ENCODE assay signal across 10 mouse cellular contexts in genomic region chr8:111079861-111080271, GRCm38 (mm10). TPM values are rescaled to one million over a fixed set of nuclear protein-coding genes. Genes with fewer than 3 reads are reported as not detected.
DNase-seq lines count a peak whose midpoint lies in the region; ATAC-seq and TF ChIP-seq lines count a peak whose summit lies in the region.
"Had no signal": no experiment of that assay in that cellular context is flagged by ENCODE, and none has a peak within 500 bp of the region (broad histone marks: within the 10 kb centered on the region; RNA-seq: fewer than 3 reads in every experiment).

No protein-coding gene starts in this region.

- no peak overlapping the region for H3K4me2 ChIP-seq in lung, embryonic 14.5 days
- no peak overlapping the region for H3K4me2 ChIP-seq in midbrain, postnatal 0 days (ENCODE audit: low read depth, low read length, poor library complexity, severe bottlenecking)
- H3K4me2 ChIP-seq: liver, embryonic 15.5 days had no signal

- H3K4me1 ChIP-seq in lung, embryonic 14.5 days (ENCODE audit: insufficient read depth): no peaks in the 10 kb centered on the region
- H3K4me1 ChIP-seq in kidney, adult 2 months (ENCODE audit: control insufficient read depth, insufficient read depth, low read length): peaks cover 9% of the 10 kb centered on the region; the same call in 1 of the 2 replicates
- H3K4me1 ChIP-seq in midbrain, postnatal 0 days (ENCODE audit: insufficient read depth, low read length): no peaks in the 10 kb centered on the region
- H3K4me1 ChIP-seq: liver, embryonic 15.5 days had no signal

- intact Hi-C loops in left cerebral cortex, postnatal 25 days (cut with DNase I): no loop called here

- 27% methylated on average over 6 of the region's 6 CpGs for WGBS in lung, embryonic 14.5 days
- 13% methylated on average over 6 of the region's 6 CpGs for WGBS in kidney, adult 2 months
- 29% methylated on average over 6 of the region's 6 CpGs for WGBS in midbrain, postnatal 0 days

- H3K9me3 ChIP-seq in lung, embryonic 14.5 days (ENCODE audit: low read depth, low read length): no peaks in the 10 kb centered on the region
- H3K9me3 ChIP-seq in midbrain, postnatal 0 days (ENCODE audit: low read length): no peaks in the 10 kb centered on the region
- H3K9me3 ChIP-seq: liver, embryonic 15.5 days had no signal

- H3K36me3 ChIP-seq in lung, embryonic 14.5 days (ENCODE audit: insufficient read depth): no peaks in the 10 kb centered on the region
- no peaks in the 10 kb centered on the region for H3K36me3 ChIP-seq in kidney, adult 2 months (ENCODE audit: control insufficient read depth, insufficient read depth, low read length)
- no peaks in the 10 kb centered on the region for H3K36me3 ChIP-seq in midbrain, postnatal 0 days (ENCODE audit: insufficient read depth, low read length)
- H3K36me3 ChIP-seq: liver, embryonic 15.5 days had no signal

- no peaks in the 10 kb centered on the region for H3K27me3 ChIP-seq in lung, embryonic 14.5 days (ENCODE audit: insufficient read depth, low read length)
- no peaks in the 10 kb centered on the region for H3K27me3 ChIP-seq in kidney, adult 2 months (replicated peaks; ENCODE audit: control insufficient read depth, insufficient read depth, low read length)
- H3K27me3 ChIP-seq in midbrain, postnatal 0 days (ENCODE audit: insufficient read depth, low read length): no peaks in the 10 kb centered on the region

- H3K9ac ChIP-seq in lung, embryonic 14.5 days: no peak overlapping the region; the same call in 1 of the 2 replicates
- H3K9ac ChIP-seq in midbrain, postnatal 0 days (replicated peaks; ENCODE audit: low read length, poor library complexity, severe bottlenecking): no peak overlapping the region
- H3K9ac ChIP-seq: liver, embryonic 15.5 days had no signal

- H3K27ac ChIP-seq in lung, embryonic 14.5 days (ENCODE audit: low read depth): no peak overlapping the region
- no peak overlapping the region; the same call in 1 of the 2 replicates for H3K27ac ChIP-seq in kidney, adult 2 months (ENCODE audit: insufficient read depth, low read depth, low read length)
- no peak overlapping the region for H3K27ac ChIP-seq in midbrain, postnatal 0 days (ENCODE audit: low read depth, low read length)
- H3K27ac ChIP-seq: liver, embryonic 15.5 days had no signal

- peak; percentile 64 for DNase-seq in lung, embryonic 14.5 days
- no peak for DNase-seq in lung, adult 18-20 months
- DNase-seq in brain, adult 2 months (ENCODE audit: low read depth, low spot score): peak; percentile 26
- DNase-seq in kidney, adult 2 months: peak; percentile 67
- peak; percentile 37 for DNase-seq in midbrain, postnatal 0 days (ENCODE audit: low spot score)
- no peak for DNase-seq in left cerebral cortex, postnatal 25 days (ENCODE audit: low spot score in 2 of 2)
- no peak for DNase-seq in right cerebral cortex, postnatal 4 days
- no peak for DNase-seq in layer of hippocampus, adult 18-20 months (ENCODE audit: low spot score in 2 of 2)

- H3K4me3 ChIP-seq in lung, embryonic 14.5 days (ENCODE audit: low read depth, low read length): no peak overlapping the region
- no peak overlapping the region for H3K4me3 ChIP-seq in kidney, adult 2 months (ENCODE audit: insufficient read depth, low read depth, low read length)
- no peak overlapping the region for H3K4me3 ChIP-seq in midbrain, postnatal 0 days (ENCODE audit: low read depth, low read length)
- H3K4me3 ChIP-seq: liver, embryonic 15.5 days had no signal

- TF ChIP-seq CTCF in lung, embryonic 14.5 days (IDR thresholded peaks at IDR 0.05; ENCODE audit: low read depth): peak; percentile 42
- peak; percentile 71 for TF ChIP-seq CTCF in kidney, adult 2 months (conservative IDR thresholded peaks at IDR 0.05; ENCODE audit: insufficient read depth, insufficient read length, low read depth, low read length)
- TF ChIP-seq CTCF in midbrain, postnatal 0 days (IDR thresholded peaks at IDR 0.05): peak; percentile 64

- no peak for TF ChIP-seq POLR2A in kidney, adult 2 months (IDR thresholded peaks at IDR 0.05; ENCODE audit: low read depth, low read length)

- no peak for ATAC-seq in lung, embryonic 14.5 days (ENCODE audit: insufficient read depth)
- no peak for ATAC-seq in midbrain, postnatal 0 days (ENCODE audit: low FRiP score)

RNA-seq across cellular contexts. Expression of gene Clec18a, which starts 12.4 kb away (rescaled TPM):
- polyA plus RNA-seq in lung, embryonic 14.5 days (2014; fragmentation: Nextera tagmentation; extraction: Ambion mirVana): not detected in 2 replicates
- polyA plus RNA-seq in kidney, adult 2 months (2012; rRNA removed): 0.88 and 1.5 TPM in 2 replicates
- total RNA-seq in midbrain, postnatal 0 days (2014; rRNA removed): not detected in 2 replicates
- 0.10 and 0.39 TPM in 2 replicates for polyA plus RNA-seq in midbrain, postnatal 0 days (2015; fragmentation: Nextera tagmentation; extraction: Ambion mirVana)
- total RNA-seq in left cerebral cortex, postnatal 25 days (2021): 1 to 10 TPM; 2.7 TPM
- total RNA-seq in layer of hippocampus, adult 18-20 months (2021): 1 to 10 TPM; 1.6 to 2.2 TPM
- polyA plus RNA-seq: liver, embryonic 15.5 days had no signal

RNA-seq across cellular contexts. Expression of gene Pdpr, which starts 14.6 kb away (rescaled TPM):
- polyA plus RNA-seq in lung, embryonic 14.5 days (2014; fragmentation: Nextera tagmentation; extraction: Ambion mirVana): 7.1 and 9.1 TPM in 2 replicates
- polyA plus RNA-seq in kidney, adult 2 months (2012; rRNA removed): 21.5 and 26.1 TPM in 2 replicates
- total RNA-seq in midbrain, postnatal 0 days (2014; rRNA removed): 19.3 and 19.5 TPM in 2 replicates
- polyA plus RNA-seq in midbrain, postnatal 0 days (2015; fragmentation: Nextera tagmentation; extraction: Ambion mirVana): 6.7 and 9.5 TPM in 2 replicates
- 10 to 100 TPM; 26.9 to 27.5 TPM for total RNA-seq in left cerebral cortex, postnatal 25 days (2021)
- total RNA-seq in layer of hippocampus, adult 18-20 months (2021): 10 to 100 TPM; 24.3 to 27.0 TPM

RNA-seq across cellular contexts. Expression of gene Exosc6, which starts 23.7 kb away (rescaled TPM):
- polyA plus RNA-seq in lung, embryonic 14.5 days (2014; fragmentation: Nextera tagmentation; extraction: Ambion mirVana): 24.0 and 27.8 TPM in 2 replicates
- polyA plus RNA-seq in kidney, adult 2 months (2012; rRNA removed): 1.8 TPM in 1 of 2 replicates, not detected in the other
- total RNA-seq in midbrain, postnatal 0 days (2014; rRNA removed): not detected in 2 replicates
- polyA plus RNA-seq in midbrain, postnatal 0 days (2015; fragmentation: Nextera tagmentation; extraction: Ambion mirVana): not detected in 2 replicates
- total RNA-seq in left cerebral cortex, postnatal 25 days (2021): not detected
- not detected for total RNA-seq in layer of hippocampus, adult 18-20 months (2021)
- total RNA-seq: gastrocnemius, postnatal 4 days had no signal

RNA-seq across cellular contexts. Expression of gene Aars, which starts 46.9 kb away (rescaled TPM):
- polyA plus RNA-seq in lung, embryonic 14.5 days (2014; fragmentation: Nextera tagmentation; extraction: Ambion mirVana): 66.1 and 66.9 TPM in 2 replicates
- 35.9 and 36.3 TPM in 2 replicates for polyA plus RNA-seq in kidney, adult 2 months (2012; rRNA removed)
- 110 and 111 TPM in 2 replicates for total RNA-seq in midbrain, postnatal 0 days (2014; rRNA removed)
- polyA plus RNA-seq in midbrain, postnatal 0 days (2015; fragmentation: Nextera tagmentation; extraction: Ambion mirVana): 86.8 and 91.9 TPM in 2 replicates
- 10 to 100 TPM; 94.3 to 95.5 TPM for total RNA-seq in left cerebral cortex, postnatal 25 days (2021)
- 10 to 100 TPM; 82.2 to 91.4 TPM for total RNA-seq in layer of hippocampus, adult 18-20 months (2021)

RNA-seq across cellular contexts. Expression of gene Ddx19b, which starts 48.3 kb away (rescaled TPM):
- 7.2 and 7.8 TPM in 2 replicates for polyA plus RNA-seq in lung, embryonic 14.5 days (2014; fragmentation: Nextera tagmentation; extraction: Ambion mirVana)
- polyA plus RNA-seq in kidney, adult 2 months (2012; rRNA removed): 2.7 and 3.1 TPM in 2 replicates
- 11.0 and 14.7 TPM in 2 replicates for total RNA-seq in midbrain, postnatal 0 days (2014; rRNA removed)
- 5.0 and 5.2 TPM in 2 replicates for polyA plus RNA-seq in midbrain, postnatal 0 days (2015; fragmentation: Nextera tagmentation; extraction: Ambion mirVana)
- 10 to 100 TPM; 24.4 to 27.4 TPM for total RNA-seq in left cerebral cortex, postnatal 25 days (2021)
- total RNA-seq in layer of hippocampus, adult 18-20 months (2021): 10 to 100 TPM; 15.6 to 17.7 TPM

Comparison
In these comparisons a context has a peak if more than half of its experiments do, and no peak if none do; other contexts are left out.
1. DNase-seq: peak in lung, embryonic 14.5 days (single experiment), brain, adult 2 months (single experiment), kidney, adult 2 months (single experiment) and midbrain, postnatal 0 days (single experiment); none in lung, adult 18-20 months (0 of 2), left cerebral cortex, postnatal 25 days (0 of 2), right cerebral cortex, postnatal 4 days (single experiment) and layer of hippocampus, adult 18-20 months (0 of 2).
2. Peak in every context shown above with its lines, with median percentiles within 50 percentile points of each other: CTCF ChIP-seq.